Mouse (Mus musculus) stomach, postnatal 0 days (tissue): ENCODE measurements around the gene Serpina3m. TPM values are rescaled to one million over a fixed set of nuclear protein-coding genes. Genes with fewer than 3 reads are reported as not detected.
"Not testable (repeated sequence)": the region's sequence is repeated elsewhere in the genome, so short reads cannot be mapped to it uniquely, and the experiment has no call there.

Experiments used
- ATAC-seq: fragments of 200-750 bp; cut with Nextera tagmentation; 2 replicates; pipeline ENCODE4 v1.8.0; 2017; ENCODE audit not compliant: low FRiP score, low TSS enrichment
- DNase-seq: peaks from one replicate; pipeline ENCODE4 v3.0.0-alpha.2; 2016; ENCODE audit warnings: low spot score
- H3K27ac ChIP-seq: fragments of 300-500 bp; sonication (generic); replicated peaks from 2 replicates; pipeline ENCODE4 v1.5.1; 2014; ENCODE audit warnings: mild to moderate bottlenecking, control low read depth
- H3K27me3 ChIP-seq: fragments of 300-500 bp; sonication (generic); 2 replicates; pipeline ENCODE4 v1.6.1; 2014; ENCODE audit warnings: low read length; ENCODE audit not compliant: control insufficient read depth, insufficient read depth
- H3K36me3 ChIP-seq: fragments of 300-500 bp; sonication (generic); 2 replicates; pipeline ENCODE4 v1.6.1; 2014; ENCODE audit warnings: low read length, mixed read lengths; ENCODE audit not compliant: control insufficient read depth, insufficient read depth
- H3K4me1 ChIP-seq: fragments of 300-500 bp; sonication (generic); replicated peaks from 2 replicates; pipeline ENCODE4 v1.6.1; 2014; ENCODE audit warnings: antibody characterized with exemption; ENCODE audit not compliant: control insufficient read depth, insufficient read depth
- H3K4me2 ChIP-seq: fragments of 300-500 bp; sonication (generic); replicated peaks from 2 replicates; pipeline ENCODE4 v1.6.1; 2014; ENCODE audit warnings: low read depth, mild to moderate bottlenecking, control low read depth, moderate library complexity
- H3K4me3 ChIP-seq: fragments of 300-500 bp; sonication (generic); 2 replicates; pipeline ENCODE4 v1.5.1; 2014; ENCODE audit warnings: low read depth, low read length, control low read depth
- H3K9ac ChIP-seq: fragments of 300-500 bp; sonication (generic); 2 replicates; pipeline ENCODE4 v1.6.1; 2014; ENCODE audit warnings: mild to moderate bottlenecking, low read length, control low read depth, mixed read lengths
- H3K9me3 ChIP-seq: fragments of 300-500 bp; sonication (generic); 2 replicates; pipeline ENCODE4 v1.6.1; 2016; ENCODE audit warnings: low read length; ENCODE audit not compliant: control insufficient read depth
- CTCF ChIP-seq: IDR thresholded peaks from 2 replicates; pipeline ENCODE4 v1.5.1; 2016; ENCODE audit warnings: antibody characterized with exemption, low read depth, mild to moderate bottlenecking, moderate library complexity
- EP300 ChIP-seq: optimal IDR thresholded peaks from 2 replicates; pipeline ENCODE3; 2016; ENCODE audit warnings: antibody characterized with exemption
- WGBS: fragments of 180-500 bp; shearing (Covaris S2); extraction: QIAGEN DNeasy Blood & Tissue Kit; methylation state at CpG from one replicate; pipeline ENCODE4 v1.1.7; 2014; 5-methylcytosine and 5-hydroxymethylcytosine counted together
- polyA plus RNA-seq: library from polyadenylated mRNA; unstranded; fragments of >200 nt; fragmentation: Nextera tagmentation; extraction: Ambion mirVana; gene quantifications from 2 replicates; pipeline ENCODE4 v1.2.1, GENCODE M21; 2015

Gene Serpina3m
- polyA plus RNA-seq, 1 experiment from 2014 or later = 0.30 TPM

DNA sequence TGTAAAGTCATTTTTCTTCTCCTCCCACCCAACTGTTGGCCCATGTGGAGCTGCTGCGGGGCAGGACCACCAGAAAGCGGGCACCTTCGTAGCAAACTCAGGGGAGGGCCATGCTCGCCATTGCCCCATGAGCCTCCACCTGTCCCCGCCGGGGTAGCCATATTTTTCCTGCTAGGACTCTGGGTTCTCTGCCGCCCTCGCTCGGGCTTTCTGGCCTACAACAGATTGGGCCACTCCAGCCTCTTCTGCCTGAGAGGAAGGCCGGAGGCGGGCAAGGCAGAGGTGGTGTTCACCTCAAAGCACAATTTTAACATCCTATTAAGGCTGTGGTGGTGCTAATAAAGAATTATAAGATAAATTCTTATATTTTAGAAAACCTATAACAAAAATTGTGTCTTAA, 41.6 kb downstream of the Serpina3m start:
- DNase-seq (no peak), ATAC-seq (no peak)
- Histone ChIP-seq H3K27ac (no peak overlapping the region), H3K36me3 (no peaks in the 10 kb centered on the region), H3K9me3 (no peaks in the 10 kb centered on the region), H3K9ac (no peak overlapping the region), H3K4me3 (no peak overlapping the region), H3K4me2 (no peak overlapping the region), H3K27me3 (no peaks in the 10 kb centered on the region), H3K4me1 (no peaks in the 10 kb centered on the region)
- TF ChIP-seq CTCF (no peak), EP300 (no peak)
- WGBS = 94% methylated on average over 11 of the region's 11 CpGs

DNA sequence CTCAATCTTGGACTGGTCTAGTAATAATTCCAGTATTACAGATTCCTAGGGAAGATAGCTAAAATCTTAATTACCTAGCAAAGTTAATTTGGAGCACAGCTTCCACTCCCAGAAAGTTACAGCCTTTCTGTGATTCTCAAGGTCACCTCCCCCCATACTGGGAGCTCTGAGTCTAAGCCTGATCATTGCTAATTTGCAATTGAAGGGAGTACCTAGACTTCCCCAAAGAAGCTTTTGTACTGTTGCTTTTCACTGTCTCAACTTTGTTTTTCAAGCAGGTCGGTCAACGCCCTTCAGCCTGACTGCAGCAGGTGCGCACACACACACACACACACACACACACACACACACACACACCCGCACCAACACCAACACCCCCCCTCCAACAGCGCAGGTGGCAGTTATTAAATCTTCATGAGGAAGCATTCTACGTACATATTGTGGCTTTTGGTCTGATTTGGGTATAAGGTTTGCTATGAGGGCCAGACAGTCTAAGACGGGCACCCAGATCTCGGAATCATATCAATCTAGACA, 42.9 kb downstream of the Serpina3m start:
- H3K36me3 ChIP-seq, H3K27me3 ChIP-seq, ATAC-seq, H3K4me2 ChIP-seq, H3K27ac ChIP-seq, H3K9ac ChIP-seq, H3K9me3 ChIP-seq, H3K4me3 ChIP-seq, DNase-seq, H3K4me1 ChIP-seq: not testable (repeated sequence)
- WGBS = 93% methylated on average over 8 of the region's 8 CpGs

DNA sequence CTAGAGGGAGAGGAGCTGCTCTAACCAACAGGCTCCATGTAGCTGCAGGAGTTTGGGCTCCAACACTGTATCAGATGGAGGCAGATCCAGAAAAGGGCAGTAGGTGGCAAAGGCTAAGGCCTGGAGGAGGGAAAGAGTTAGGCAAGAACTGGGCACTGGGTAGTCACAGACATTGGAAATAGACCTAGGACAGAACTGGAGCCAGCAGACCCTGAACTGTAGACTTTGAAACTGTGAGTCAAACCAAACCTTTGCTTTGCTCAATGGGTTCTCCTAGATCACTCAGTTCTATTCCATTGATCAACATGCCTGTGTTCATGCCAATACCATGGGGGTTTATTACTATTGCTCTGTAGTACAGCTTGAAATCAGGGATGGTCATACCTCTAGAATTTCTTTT, 47.7 kb downstream of the Serpina3m start:
- ATAC-seq, H3K27me3 ChIP-seq, H3K4me1 ChIP-seq, H3K27ac ChIP-seq, H3K9ac ChIP-seq, DNase-seq, H3K9me3 ChIP-seq, H3K4me3 ChIP-seq, H3K36me3 ChIP-seq, H3K4me2 ChIP-seq: not testable (repeated sequence)

DNA sequence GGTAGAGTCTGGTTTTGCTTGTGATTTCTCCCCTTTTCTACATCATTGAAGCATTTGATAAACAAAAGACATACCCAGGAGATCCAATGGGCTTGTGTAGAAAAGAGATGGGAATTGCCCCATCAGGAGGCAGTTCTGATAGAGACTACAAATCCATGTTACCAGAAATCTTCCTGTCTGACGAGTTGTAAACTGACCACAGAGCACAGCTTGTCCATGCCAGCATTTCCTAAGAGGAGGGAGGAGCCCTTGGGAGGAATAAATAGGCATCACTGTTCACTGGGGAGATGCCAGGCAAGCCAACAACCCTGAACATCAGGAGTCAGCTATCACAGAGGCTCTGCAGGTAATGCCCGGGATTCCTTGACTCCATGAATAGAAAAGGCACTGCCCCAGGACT, 48.6 kb downstream of the Serpina3m start:
- H3K9me3 ChIP-seq, ATAC-seq, H3K9ac ChIP-seq, H3K4me1 ChIP-seq, H3K4me3 ChIP-seq, DNase-seq, H3K27ac ChIP-seq, H3K36me3 ChIP-seq, H3K4me2 ChIP-seq, H3K27me3 ChIP-seq: not testable (repeated sequence)
- WGBS = 57% methylated on average over 2 of the region's 2 CpGs

DNA sequence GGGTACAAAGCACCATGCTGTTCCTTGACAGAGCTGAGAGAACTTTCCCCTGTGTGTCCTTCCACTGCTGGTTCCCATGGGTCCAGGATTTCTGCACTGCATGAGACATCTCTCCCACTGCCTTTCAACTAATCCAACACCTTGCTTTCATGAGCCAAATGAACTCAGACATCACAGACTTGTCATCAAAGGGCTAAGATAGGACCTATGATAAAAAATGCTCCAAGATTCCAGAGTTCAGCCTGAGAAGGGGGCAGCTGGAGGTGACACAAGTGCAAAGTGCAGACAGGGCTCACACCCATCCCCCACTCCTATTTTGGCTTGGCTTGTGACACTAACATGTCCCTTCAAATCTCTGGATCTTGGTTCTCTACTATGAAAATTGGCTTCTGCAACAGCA, 50.2 kb downstream of the Serpina3m start:
- Histone ChIP-seq H3K27ac (no peak overlapping the region), H3K4me1 (no peaks in the 10 kb centered on the region), H3K27me3 (no peaks in the 10 kb centered on the region), H3K9ac (no peak overlapping the region), H3K9me3 (no peaks in the 10 kb centered on the region), H3K36me3 (no peaks in the 10 kb centered on the region), H3K4me2 (no peak overlapping the region), H3K4me3 (no peak overlapping the region)
- TF ChIP-seq CTCF (no peak), EP300 (no peak)
- DNase-seq = no peak
- ATAC-seq = no peak

DNA sequence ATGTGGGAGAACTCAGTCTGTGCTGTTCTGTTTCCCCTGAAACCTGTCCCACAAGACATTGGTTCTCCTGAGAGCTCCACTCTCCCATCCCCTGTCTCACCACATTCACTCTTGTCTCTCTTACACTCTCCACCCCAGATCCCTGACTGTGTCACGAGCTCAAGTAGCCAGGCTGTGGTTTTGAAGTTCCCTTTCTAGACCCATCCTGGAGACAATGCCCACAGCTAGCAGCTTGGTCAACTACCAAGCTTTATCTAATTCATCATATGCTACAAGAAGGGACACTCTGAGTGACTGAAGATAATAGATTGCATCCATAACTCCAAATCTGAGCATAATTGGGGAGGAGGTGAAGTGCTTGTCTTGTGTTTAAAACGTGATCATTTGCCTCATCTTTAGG, 52.8 kb downstream of the Serpina3m start:
- H3K9ac ChIP-seq, H3K27me3 ChIP-seq, H3K27ac ChIP-seq, ATAC-seq, H3K36me3 ChIP-seq, DNase-seq, H3K4me1 ChIP-seq, H3K9me3 ChIP-seq, H3K4me2 ChIP-seq, H3K4me3 ChIP-seq: not testable (repeated sequence)
- WGBS = 53% methylated on average over 2 of the region's 2 CpGs

DNA sequence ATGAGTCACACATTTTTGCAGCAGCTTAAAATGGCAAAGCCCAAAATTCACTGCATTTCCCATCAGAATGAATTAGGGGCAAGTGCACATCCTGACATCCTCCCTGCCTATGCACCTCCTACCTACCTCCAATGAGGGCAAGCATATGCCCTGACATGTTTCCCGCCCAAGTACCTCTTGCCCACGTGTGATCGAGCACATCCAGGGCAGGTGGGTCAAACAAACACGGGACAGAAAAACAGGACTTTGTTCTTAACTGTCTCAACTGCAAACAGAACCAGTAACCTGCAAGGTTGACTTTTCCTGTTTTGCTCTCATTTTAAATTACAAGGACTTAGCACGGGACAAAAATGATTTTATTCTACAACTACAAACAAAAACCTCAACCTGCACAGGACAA, 65.7 kb downstream of the Serpina3m start:
- no peak overlapping the region for H3K4me3 ChIP-seq
- DNase-seq = no peak
- no peaks in the 10 kb centered on the region for H3K27me3 ChIP-seq
- TF ChIP-seq CTCF (no peak), EP300 (no peak)
- ATAC-seq = no peak
- no peak overlapping the region for H3K27ac ChIP-seq
- no peaks in the 10 kb centered on the region for H3K36me3 ChIP-seq
- H3K4me1 ChIP-seq = no peaks in the 10 kb centered on the region
- no peak overlapping the region for H3K9ac ChIP-seq
- no peaks in the 10 kb centered on the region for H3K9me3 ChIP-seq
- WGBS = 52% methylated on average over 5 of the region's 5 CpGs
- no peak overlapping the region for H3K4me2 ChIP-seq
